Comparison of ENCODE assay signal across 34 mouse cellular contexts in genomic region chr11:107655538-107655937, GRCm38 (mm10).
"Had no signal": no experiment of that assay in that cellular context is flagged by ENCODE, and none has a peak within 500 bp of the region (broad histone marks: within the 10 kb centered on the region; RNA-seq: fewer than 3 reads in every experiment).

No protein-coding gene starts in this region.

- H3K9me3 ChIP-seq: heart, embryonic 13.5 days; heart, embryonic 15.5 days; hindbrain, embryonic 10.5 days; hindbrain, embryonic 12.5 days; hindbrain, embryonic 13.5 days; hindbrain, embryonic 15.5 days; intestine, embryonic 15.5 days; kidney, embryonic 15.5 days had no signal

- H3K4me1 ChIP-seq: hindbrain, embryonic 10.5 days had no signal

- H3K36me3 ChIP-seq: intestine, embryonic 15.5 days had no signal

- H3K9ac ChIP-seq: heart, embryonic 13.5 days; heart, embryonic 15.5 days; hindbrain, embryonic 12.5 days; hindbrain, embryonic 13.5 days; hindbrain, embryonic 14.5 days; hindbrain, embryonic 15.5 days; intestine, embryonic 15.5 days; kidney, embryonic 15.5 days had no signal

- H3K27ac ChIP-seq: heart, embryonic 13.5 days; heart, embryonic 15.5 days; hindbrain, embryonic 10.5 days; hindbrain, embryonic 12.5 days; hindbrain, embryonic 13.5 days; hindbrain, embryonic 14.5 days; hindbrain, embryonic 15.5 days; hindbrain, postnatal 0 days; intestine, embryonic 15.5 days; kidney, embryonic 15.5 days; kidney, postnatal 0 days; layer of hippocampus, adult 2 months; left cerebral cortex, adult 2 months had no signal

- DNase-seq: heart, postnatal 10 days; heart, postnatal 14 days; heart, postnatal 36 days; heart, postnatal 4 days; kidney, adult 11 months; kidney, adult 18-20 months; kidney, adult 2 months; kidney, adult 8-10 months; kidney, adult 9 months; kidney, postnatal 10 days; kidney, postnatal 14 days; kidney, postnatal 25 days; kidney, postnatal 36 days; kidney, postnatal 4 days; layer of hippocampus, adult 9-11 months; layer of hippocampus, postnatal 36 days had no signal

- H3K4me2 ChIP-seq: heart, embryonic 11.5 days; heart, embryonic 13.5 days; heart, embryonic 15.5 days; hindbrain, embryonic 12.5 days; hindbrain, embryonic 13.5 days; hindbrain, embryonic 14.5 days; hindbrain, embryonic 15.5 days; intestine, embryonic 15.5 days; kidney, embryonic 15.5 days had no signal

- H3K27me3 ChIP-seq: heart, embryonic 13.5 days; heart, embryonic 15.5 days; hindbrain, embryonic 12.5 days; hindbrain, embryonic 13.5 days; hindbrain, embryonic 15.5 days; intestine, embryonic 15.5 days; kidney, embryonic 15.5 days had no signal

- ATAC-seq: hindbrain, embryonic 16.5 days; hindbrain, postnatal 0 days; inflammation-experienced regulatory T-cells, adult 6 months; intestine, embryonic 15.5 days; intestine, embryonic 16.5 days; intestine, postnatal 0 days had no signal

- H3K4me3 ChIP-seq: heart, embryonic 13.5 days; heart, embryonic 15.5 days; hindbrain, embryonic 10.5 days; hindbrain, embryonic 12.5 days; hindbrain, embryonic 13.5 days; hindbrain, embryonic 15.5 days; intestine, embryonic 15.5 days; kidney, embryonic 15.5 days; layer of hippocampus, adult 2 months; left cerebral cortex, adult 2 months had no signal
